Mouse (Mus musculus) pancreas, adult 10 weeks (tissue): ENCODE results near the gene Hcrt. TPM values are rescaled to one million over a fixed set of nuclear protein-coding genes. Genes with fewer than 3 reads are reported as not detected.

Experiments
- polyA plus RNA-seq: library from polyadenylated mRNA; stranded (reverse); fragments of 350-450 nt; fragmentation: Illumina TruSeq; extraction: RNeasy Lipid Tissue Mini Kit (QIAGEN cat#74804); gene quantifications from one replicate; pipeline ENCODE4 v1.2.3, GENCODE M21; 2015; ENCODE audit warnings: low read depth, low replicate concordance; ENCODE audit not compliant: insufficient read depth

The Hcrt gene
- polyA plus RNA-seq = not detected

GRCm38 (mm10) chr11:100762831-100763230, at the start of gene Hcrt:
Hcrt (minus strand) TSS chr11:100762931.

GRCm38 (mm10) chr11:100770646-100771408, 8.1 kb upstream of the Hcrt start, which contains the start of gene Ghdc:
Ghdc (minus strand) TSS chr11:100770957.

GRCm38 (mm10) chr11:100759611-100760233, 3.0 kb downstream of the Hcrt start, which contains the start of gene Kcnh4:
Kcnh4 (minus strand) TSS chr11:100759942.

DNA sequence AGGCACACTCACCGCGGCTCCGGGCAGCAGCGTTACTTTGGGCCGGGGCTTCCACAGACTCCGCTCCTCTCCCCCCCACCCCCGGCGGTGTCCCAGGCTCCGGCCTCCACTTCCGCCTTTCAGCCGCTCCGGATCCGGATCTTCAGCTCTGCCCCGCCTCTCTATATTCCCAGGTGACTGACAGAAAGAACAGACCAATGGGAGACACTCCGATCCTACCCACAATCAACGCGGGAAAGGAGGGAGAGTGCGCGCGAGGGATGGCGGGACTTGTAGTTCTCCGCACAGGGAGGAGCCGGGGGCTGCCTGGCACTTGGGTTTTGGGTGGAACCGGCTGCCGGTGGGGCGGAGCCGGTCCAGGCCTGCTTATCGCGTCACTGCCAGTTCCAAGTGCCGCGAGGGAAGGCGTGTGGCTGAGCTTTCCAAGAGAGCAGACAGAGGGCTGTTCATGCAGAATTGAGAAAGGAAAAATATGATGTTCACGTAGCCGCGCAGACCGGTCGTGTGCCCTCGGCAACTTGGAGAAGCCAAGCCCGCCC, 24.6 kb downstream of the Hcrt start, which contains the start of gene Rab5c:
Rab5c (minus strand) TSS at position 150 of the 539 bp plus-strand sequence.

DNA sequence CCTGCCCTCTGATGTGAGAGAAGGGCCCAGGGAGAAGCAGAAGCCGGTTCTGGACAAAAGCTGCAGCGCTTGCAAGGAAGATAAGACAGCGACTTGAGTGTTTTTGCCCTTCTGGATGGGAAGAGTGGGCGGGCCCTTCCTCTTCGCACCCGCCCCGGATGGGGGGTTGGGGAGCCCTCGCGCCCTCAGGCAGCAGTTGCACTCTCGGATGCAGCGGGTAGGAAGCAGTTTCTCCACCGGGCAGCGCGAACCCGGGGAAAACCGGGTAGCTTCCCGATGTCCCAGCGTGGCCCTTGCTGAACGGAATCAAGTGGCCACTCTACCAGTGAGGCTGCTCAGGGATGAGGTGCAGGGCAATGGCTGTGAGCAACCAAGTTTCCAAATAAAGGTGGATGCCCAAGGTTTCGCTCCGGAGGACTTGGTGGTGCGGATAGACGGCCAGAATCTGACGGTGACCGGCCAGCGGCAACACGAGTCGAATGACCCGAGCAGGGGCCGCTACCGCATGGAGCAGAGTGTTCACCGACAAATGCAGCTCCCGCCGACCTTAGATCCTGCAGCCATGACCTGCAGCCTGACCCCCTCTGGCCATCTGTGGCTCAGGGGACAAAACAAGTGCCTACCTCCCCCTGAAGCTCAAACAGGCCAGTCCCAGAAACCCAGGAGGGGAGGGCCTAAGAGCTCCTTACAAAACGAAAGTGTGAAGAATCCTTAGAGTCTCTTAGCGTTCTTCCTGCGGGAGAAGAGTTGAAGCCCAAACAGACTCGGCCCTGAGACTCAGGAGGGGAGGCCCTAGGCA, 48.8 kb downstream of the Hcrt start, which contains the start of gene Hspb9:
Hspb9 (plus strand) TSS at position 116 of the 799 bp plus-strand sequence.

GRCm38 (mm10) chr11:100711783-100712615, 50.7 kb downstream of the Hcrt start, which contains the start of gene Kat2a:
Kat2a (minus strand) TSS chr11:100712465.

Other genes with a start within 250 kb of the Hcrt start
- gene Acly, start 234.9 kb downstream of the Hcrt start, polyA plus RNA-seq = 43.7 TPM
- 1.3 TPM for gene Ttc25, start 217.3 kb downstream of the Hcrt start, polyA plus RNA-seq
- gene Cnp, start 188.0 kb downstream of the Hcrt start, polyA plus RNA-seq = 9.4 TPM
- 4.3 TPM for gene Nkiras2, start 143.7 kb downstream of the Hcrt start, polyA plus RNA-seq
- gene Dnajc7, start 142.8 kb downstream of the Hcrt start, polyA plus RNA-seq = 115 TPM
- gene Zfp385c, start 70.5 kb downstream of the Hcrt start, polyA plus RNA-seq = not detected
- 1.8 TPM for gene Dhx58, start 58.7 kb downstream of the Hcrt start, polyA plus RNA-seq
- 11.0 TPM for gene Kat2a, start 50.5 kb downstream of the Hcrt start, polyA plus RNA-seq
- not detected for gene Hspb9, start 49.1 kb downstream of the Hcrt start, polyA plus RNA-seq
- gene Rab5c, start 24.7 kb downstream of the Hcrt start, polyA plus RNA-seq = 32.6 TPM
- not detected for gene Kcnh4, start 3.0 kb downstream of the Hcrt start, polyA plus RNA-seq
- gene Ghdc, start 8.0 kb upstream of the Hcrt start, polyA plus RNA-seq = 2.9 TPM
- gene Stat5b, start 87.8 kb upstream of the Hcrt start, polyA plus RNA-seq = 6.7 TPM
- gene Stat5a, start 96.4 kb upstream of the Hcrt start, polyA plus RNA-seq = 3.6 TPM
- 16.6 TPM for gene Stat3, start 176.6 kb upstream of the Hcrt start, polyA plus RNA-seq
- 54.5 TPM for gene Cavin1, start 208.0 kb upstream of the Hcrt start, polyA plus RNA-seq
- gene Atp6v0a1, start 246.5 kb upstream of the Hcrt start, polyA plus RNA-seq = 9.5 TPM